Mouse (Mus musculus) stomach, embryonic 16.5 days (tissue): ENCODE data around the gene Plcxd3. TPM values are rescaled to one million over a fixed set of nuclear protein-coding genes. Genes with fewer than 3 reads are reported as not detected.
"Not testable (repeated sequence)": the region's sequence is repeated elsewhere in the genome, so short reads cannot be mapped to it uniquely, and the experiment has no call there.

Experiments used
- ATAC-seq: fragments of 200-750 bp; cut with Nextera tagmentation; 2 replicates; pipeline ENCODE4 v1.8.0; 2017; ENCODE audit warnings: moderate number of reproducible peaks, moderate TSS enrichment; ENCODE audit not compliant: insufficient read depth, low FRiP score
- H3K27ac ChIP-seq: fragments of 300-500 bp; sonication (generic); 2 replicates; pipeline ENCODE4 v1.5.1; 2014; ENCODE audit warnings: low read length
- H3K27me3 ChIP-seq: fragments of 300-500 bp; sonication (generic); 2 replicates; pipeline ENCODE4 v1.6.1; 2014; ENCODE audit warnings: low read length, control low read depth, mixed read lengths; ENCODE audit not compliant: control insufficient read depth, insufficient read depth
- H3K36me3 ChIP-seq: fragments of 300-500 bp; sonication (generic); 2 replicates; pipeline ENCODE4 v1.6.1; 2014; ENCODE audit warnings: low read length; ENCODE audit not compliant: control insufficient read depth, insufficient read depth
- H3K4me1 ChIP-seq: fragments of 300-500 bp; sonication (generic); 2 replicates; pipeline ENCODE4 v1.6.1; 2014; ENCODE audit warnings: low read length, control low read depth, mixed read lengths; ENCODE audit not compliant: control insufficient read depth, insufficient read depth
- H3K4me2 ChIP-seq: fragments of 300-500 bp; sonication (generic); 2 replicates; pipeline ENCODE4 v1.6.1; 2014; ENCODE audit warnings: low read depth, low read length, mixed read lengths
- H3K4me3 ChIP-seq: fragments of 300-500 bp; sonication (generic); replicated peaks from 2 replicates; pipeline ENCODE4 v1.5.1; 2014; ENCODE audit warnings: mild to moderate bottlenecking, low read length
- H3K9ac ChIP-seq: fragments of 300-500 bp; sonication (generic); 2 replicates; pipeline ENCODE4 v1.6.1; 2014; ENCODE audit warnings: low read length
- H3K9me3 ChIP-seq: fragments of 300-500 bp; sonication (generic); replicated peaks from 2 replicates; pipeline ENCODE4 v1.6.1; 2016; ENCODE audit warnings: low read length, control low read depth; ENCODE audit not compliant: control insufficient read depth
- WGBS: fragments of 180-500 bp; shearing (Covaris S2); extraction: QIAGEN DNeasy Blood & Tissue Kit; methylation state at CpG from one replicate; pipeline ENCODE4 v1.1.7; 2014; 5-methylcytosine and 5-hydroxymethylcytosine counted together
- polyA plus RNA-seq: library from polyadenylated mRNA; unstranded; fragments of >200 nt; fragmentation: Nextera tagmentation; extraction: Ambion mirVana; gene quantifications from 2 replicates; pipeline ENCODE4 v1.2.1, GENCODE M21; 2015

Plcxd3 gene
- polyA plus RNA-seq, 1 experiment from 2014 or later = 3.1 TPM

- H3K4me2 ChIP-seq = no peak overlapping the region
- H3K27ac ChIP-seq = no peak overlapping the region
- no peaks in the 10 kb centered on the region for H3K4me1 ChIP-seq
- WGBS = 73% methylated on average over 4 of the region's 4 CpGs
- H3K27me3 ChIP-seq = no peaks in the 10 kb centered on the region
- no peak overlapping the region for H3K4me3 ChIP-seq
- no peaks in the 10 kb centered on the region for H3K9me3 ChIP-seq
- H3K36me3 ChIP-seq = no peaks in the 10 kb centered on the region
- no peak overlapping the region for H3K9ac ChIP-seq
- no peak for ATAC-seq
These were observed 128.5 kb downstream of the Plcxd3 start for GRCm38 (mm10) chr15:4503826-4504225.

- H3K36me3 ChIP-seq = no peaks in the 10 kb centered on the region
- no peaks in the 10 kb centered on the region for H3K27me3 ChIP-seq
- no peaks in the 10 kb centered on the region for H3K4me1 ChIP-seq
- H3K9me3 ChIP-seq = no peaks in the 10 kb centered on the region
- H3K27ac ChIP-seq = no peak overlapping the region
- no peak overlapping the region for H3K4me3 ChIP-seq
- no peak overlapping the region for H3K4me2 ChIP-seq
- no peak for ATAC-seq
- WGBS = 79% methylated on average over 1 of the region's 1 CpGs
- H3K9ac ChIP-seq = no peak overlapping the region
These were observed 139.4 kb downstream of the Plcxd3 start for GRCm38 (mm10) chr15:4514724-4515123.

GRCm38 (mm10) chr15:4524598-4524997 lies 149.3 kb downstream of the Plcxd3 start:
- no peak for ATAC-seq
- H3K4me2 ChIP-seq = no peak overlapping the region
- H3K9me3 ChIP-seq = no peaks in the 10 kb centered on the region
- no peak overlapping the region for H3K27ac ChIP-seq
- WGBS = 77% methylated on average over 3 of the region's 3 CpGs
- no peaks in the 10 kb centered on the region for H3K36me3 ChIP-seq
- H3K4me3 ChIP-seq = no peak overlapping the region
- no peaks in the 10 kb centered on the region for H3K27me3 ChIP-seq
- H3K9ac ChIP-seq = no peak overlapping the region
- no peaks in the 10 kb centered on the region for H3K4me1 ChIP-seq

GRCm38 (mm10) chr15:4533700-4534099 lies 158.4 kb downstream of the Plcxd3 start:
- Histone ChIP-seq H3K27ac (no peak overlapping the region), H3K4me1 (no peaks in the 10 kb centered on the region), H3K4me2 (no peak overlapping the region), H3K9ac (no peak overlapping the region), H3K9me3 (no peaks in the 10 kb centered on the region), H3K36me3 (no peaks in the 10 kb centered on the region), H3K27me3 (no peaks in the 10 kb centered on the region), H3K4me3 (no peak overlapping the region)
- no peak for ATAC-seq
- 84% methylated on average over 2 of the region's 2 CpGs for WGBS

- no peak overlapping the region for H3K4me2 ChIP-seq
- WGBS = 72% methylated on average over 5 of the region's 5 CpGs
- H3K9me3 ChIP-seq = no peaks in the 10 kb centered on the region
- no peaks in the 10 kb centered on the region for H3K4me1 ChIP-seq
- H3K36me3 ChIP-seq = no peaks in the 10 kb centered on the region
- no peak overlapping the region for H3K27ac ChIP-seq
- no peak overlapping the region for H3K9ac ChIP-seq
- ATAC-seq = no peak
- no peak overlapping the region for H3K4me3 ChIP-seq
- H3K27me3 ChIP-seq = no peaks in the 10 kb centered on the region
These were observed 183.8 kb downstream of the Plcxd3 start for GRCm38 (mm10) chr15:4559121-4559520.

GRCm38 (mm10) chr15:4561431-4561970 lies 186.2 kb downstream of the Plcxd3 start:
- Histone ChIP-seq H3K27me3 (no peaks in the 10 kb centered on the region), H3K4me3 (no peak overlapping the region), H3K4me2 (no peak overlapping the region), H3K4me1 (no peaks in the 10 kb centered on the region), H3K36me3 (no peaks in the 10 kb centered on the region), H3K9me3 (no peaks in the 10 kb centered on the region), H3K27ac (no peak overlapping the region), H3K9ac (no peak overlapping the region)
- 35% methylated on average over 6 of the region's 6 CpGs for WGBS
- ATAC-seq = no peak

- H3K9ac ChIP-seq, H3K9me3 ChIP-seq, H3K36me3 ChIP-seq, ATAC-seq, H3K4me3 ChIP-seq, H3K4me1 ChIP-seq, H3K4me2 ChIP-seq, H3K27me3 ChIP-seq, H3K27ac ChIP-seq: not testable (repeated sequence)
- WGBS = 92% methylated on average over 8 of the region's 8 CpGs
These were observed 220.2 kb downstream of the Plcxd3 start for GRCm38 (mm10) chr15:4595521-4595920.

GRCm38 (mm10) chr15:4598661-4599060 lies 223.4 kb downstream of the Plcxd3 start:
- H3K9me3 ChIP-seq, H3K9ac ChIP-seq, H3K4me2 ChIP-seq, H3K27me3 ChIP-seq, ATAC-seq, H3K36me3 ChIP-seq, H3K4me1 ChIP-seq, H3K4me3 ChIP-seq, H3K27ac ChIP-seq: not testable (repeated sequence)
- WGBS = 85% methylated on average over 8 of the region's 8 CpGs

- not testable (repeated sequence) for H3K4me2 ChIP-seq, H3K4me3 ChIP-seq, H3K27ac ChIP-seq, H3K4me1 ChIP-seq, H3K27me3 ChIP-seq, H3K9ac ChIP-seq, H3K36me3 ChIP-seq, ATAC-seq, H3K9me3 ChIP-seq
- WGBS = 78% methylated on average over 8 of the region's 8 CpGs
These were observed 224.0 kb downstream of the Plcxd3 start for GRCm38 (mm10) chr15:4599331-4599730.

GRCm38 (mm10) chr15:4605630-4606029 lies 230.3 kb downstream of the Plcxd3 start:
- Histone ChIP-seq H3K9me3 (no peaks in the 10 kb centered on the region), H3K27me3 (no peaks in the 10 kb centered on the region), H3K4me2 (no peak overlapping the region), H3K27ac (no peak overlapping the region), H3K4me1 (no peaks in the 10 kb centered on the region), H3K4me3 (no peak overlapping the region), H3K9ac (no peak overlapping the region), H3K36me3 (no peaks in the 10 kb centered on the region)
- peak; percentile 50; the same call in 1 of the 2 replicates for ATAC-seq
- WGBS = 45% methylated on average over 6 of the region's 6 CpGs
